Mouse (Mus musculus) liver, postnatal 0 days (tissue): ENCODE results near the gene Tmem44. TPM values are rescaled to one million over a fixed set of nuclear protein-coding genes. Genes with fewer than 3 reads are reported as not detected.

ENCODE experiments used
- ATAC-seq: fragments of 200-750 bp; cut with Nextera tagmentation; 2 replicates; pipeline ENCODE4 v1.8.0; 2017; ENCODE audit warnings: mild to moderate bottlenecking, moderate library complexity
- DNase-seq: peaks from one replicate; pipeline ENCODE4 v3.0.0-alpha.2; 2016
- H3K27ac ChIP-seq: fragments of 300-500 bp; sonication (generic); 2 replicates; pipeline ENCODE4 v1.5.1; 2014; ENCODE audit warnings: antibody characterized with exemption, moderate library complexity, mild to moderate bottlenecking, low read depth
- H3K27me3 ChIP-seq: fragments of 300-500 bp; sonication (generic); 2 replicates; pipeline ENCODE4 v1.6.1; 2014; ENCODE audit warnings: low read length, control low read depth, mixed read lengths; ENCODE audit not compliant: insufficient read depth
- H3K36me3 ChIP-seq: fragments of 300-500 bp; sonication (generic); replicated peaks from 2 replicates; pipeline ENCODE4 v1.6.1; 2014; ENCODE audit warnings: mild to moderate bottlenecking, control low read depth, low read length, moderate library complexity, mixed read lengths; ENCODE audit not compliant: insufficient read depth
- H3K4me1 ChIP-seq: fragments of 300-500 bp; sonication (generic); 2 replicates; pipeline ENCODE4 v1.6.1; 2014; ENCODE audit warnings: antibody characterized with exemption, mild to moderate bottlenecking, control low read depth; ENCODE audit not compliant: insufficient read depth
- H3K4me2 ChIP-seq: fragments of 300-500 bp; sonication (generic); 2 replicates; pipeline ENCODE4 v1.6.1; 2014; ENCODE audit warnings: low read depth, mild to moderate bottlenecking, low read length, moderate library complexity, mixed read lengths
- H3K4me3 ChIP-seq: fragments of 300-500 bp; sonication (generic); 2 replicates; pipeline ENCODE4 v1.5.1; 2014; ENCODE audit warnings: low read depth, low read length
- H3K9ac ChIP-seq: fragments of 300-500 bp; sonication (generic); replicated peaks from 2 replicates; pipeline ENCODE4 v1.6.1; 2014; ENCODE audit warnings: mild to moderate bottlenecking, moderate library complexity
- H3K9me3 ChIP-seq: fragments of 300-500 bp; sonication (generic); 2 replicates; pipeline ENCODE4 v1.6.1; 2016; ENCODE audit warnings: mild to moderate bottlenecking, control low read depth, low read length, mixed read lengths
- CTCF ChIP-seq: sonication (generic); IDR thresholded peaks from 2 replicates; pipeline ENCODE4 v1.5.1; 2016; ENCODE audit warnings: antibody characterized with exemption, low read depth
- EP300 ChIP-seq: IDR thresholded peaks from 2 replicates; pipeline ENCODE4 v1.6.1; 2016; ENCODE audit warnings: antibody characterized with exemption, low read depth, mild to moderate bottlenecking
- WGBS: fragments of 180-500 bp; shearing (Covaris S2); extraction: QIAGEN DNeasy Blood & Tissue Kit; methylation state at CpG from one replicate; pipeline ENCODE4 v1.1.7; 2014; ENCODE audit not compliant: insufficient replicate concordance; 5-methylcytosine and 5-hydroxymethylcytosine counted together
- polyA plus RNA-seq: library from polyadenylated mRNA; unstranded; fragments of >200 nt; fragmentation: Nextera tagmentation; extraction: Ambion mirVana; gene quantifications from 2 replicates; pipeline ENCODE4 v1.2.1, GENCODE M21; 2015

Gene Tmem44
- polyA plus RNA-seq, 1 experiment from 2014 or later: 0.73 TPM

DNA sequence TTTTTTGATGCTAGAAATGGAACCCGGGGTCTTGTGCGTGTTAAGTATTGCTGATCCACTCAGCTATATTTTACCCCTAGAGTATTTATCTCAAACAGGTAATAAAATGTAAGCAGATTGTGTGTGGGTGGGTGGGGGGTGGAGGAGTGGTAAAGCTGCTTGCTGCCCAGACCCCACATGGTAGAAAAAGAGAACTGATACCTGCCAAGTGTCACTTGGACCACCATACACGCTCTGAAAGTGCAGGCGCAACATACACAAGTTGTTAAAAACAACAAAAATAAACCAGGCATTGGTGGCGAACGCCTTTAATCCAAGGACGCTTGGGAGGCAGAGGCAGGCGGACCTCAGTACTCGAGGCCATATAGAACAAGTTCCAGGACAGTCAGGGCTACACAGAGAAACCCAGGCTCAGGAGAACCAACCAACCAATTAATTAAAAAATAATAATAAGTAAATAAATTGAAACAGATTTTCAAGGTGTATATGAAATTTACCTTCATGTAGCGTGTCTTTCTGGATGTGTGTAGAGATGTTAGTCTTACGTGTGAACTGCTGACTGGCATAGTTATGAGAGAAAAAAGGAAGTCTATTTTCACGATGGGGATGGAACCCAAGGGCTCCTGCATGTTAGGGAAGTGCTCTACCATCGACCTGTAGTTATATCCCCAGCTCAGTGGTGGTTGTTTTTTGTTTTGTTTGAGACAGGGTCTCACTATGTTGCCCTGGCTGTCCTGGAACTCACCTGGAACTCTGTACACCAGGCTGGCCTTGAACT, 38.9 kb downstream of the Tmem44 start:
- no peak for DNase-seq
- Histone ChIP-seq H3K4me3 (peak overlapping the region; percentile 69), H3K27me3 (no peaks in the 10 kb centered on the region), H3K36me3 (no peaks in the 10 kb centered on the region), H3K4me1 (peaks cover 23% of the 10 kb centered on the region), H3K4me2 (peak overlapping the region; percentile 86), H3K9me3 (no peaks in the 10 kb centered on the region), H3K27ac (peak overlapping the region; percentile 55; the same call in 1 of the 2 replicates), H3K9ac (peak overlapping the region; percentile 80)
- no peak for ATAC-seq
- WGBS: 63% methylated on average over 13 of the region's 13 CpGs
- TF ChIP-seq CTCF (no peak), EP300 (no peak)

DNA sequence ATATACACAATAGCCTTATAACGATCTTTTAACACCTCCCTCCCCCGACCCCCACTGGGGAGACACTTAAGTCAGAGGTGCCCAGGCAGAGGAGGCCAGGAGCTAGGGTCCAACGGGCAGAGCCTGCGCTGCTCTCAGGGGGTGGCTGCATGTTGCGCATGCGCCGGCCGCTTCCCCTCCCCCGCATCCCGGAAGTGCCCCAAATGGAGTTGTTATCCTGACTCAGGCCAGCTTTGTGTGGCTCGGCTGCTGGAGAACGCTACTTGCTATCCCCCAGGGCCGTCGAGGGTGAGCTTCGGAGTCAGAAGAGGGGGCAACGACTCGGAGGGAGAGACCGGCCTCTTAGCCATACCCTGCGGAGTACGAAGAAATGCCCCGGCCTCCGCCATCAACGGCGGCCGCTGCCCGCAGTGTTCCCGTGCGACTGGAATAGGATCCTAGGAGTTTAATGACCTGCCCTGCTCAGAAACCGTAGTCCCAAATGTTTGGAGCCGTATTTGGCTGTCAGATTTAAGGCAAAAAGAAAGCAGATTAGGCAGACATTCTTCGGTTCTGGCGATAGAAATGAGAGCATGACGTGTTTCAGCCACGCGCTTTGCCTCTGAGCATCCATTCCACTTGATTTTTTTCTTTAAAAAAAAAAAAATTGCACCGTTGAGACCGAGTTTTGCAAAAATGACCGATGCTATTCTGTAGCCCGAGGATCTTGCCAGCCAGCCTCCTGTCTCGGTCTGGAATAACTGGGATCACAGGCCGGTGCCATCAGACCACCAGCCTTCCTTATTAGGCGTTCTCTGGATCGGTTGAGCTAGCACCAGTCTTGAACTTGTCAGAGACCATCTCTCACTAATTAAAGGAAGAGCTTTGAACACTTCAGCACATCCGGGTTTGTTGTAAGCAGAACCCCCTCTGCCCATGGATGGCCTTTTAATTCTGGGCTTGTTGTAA, 39.9 kb downstream of the Tmem44 start:
- peak overlapping the region; percentile 69 for H3K4me3 ChIP-seq
- 4% methylated on average over 44 of the region's 44 CpGs for WGBS
- TF ChIP-seq CTCF (no peak), EP300 (no peak)
- peak; percentile 92 for DNase-seq
- peak overlapping the region; percentile 86 for H3K4me2 ChIP-seq
- peaks cover 23% of the 10 kb centered on the region for H3K4me1 ChIP-seq
- peak overlapping the region; percentile 93 for H3K27ac ChIP-seq
- no peaks in the 10 kb centered on the region for H3K36me3 ChIP-seq
- no peaks in the 10 kb centered on the region for H3K9me3 ChIP-seq
- H3K9ac ChIP-seq: peak overlapping the region; percentile 80
- no peaks in the 10 kb centered on the region for H3K27me3 ChIP-seq
- ATAC-seq: peak; percentile 89

GRCm38 (mm10) chr16:30510091-30510490, 40.6 kb downstream of the Tmem44 start:
- Histone ChIP-seq H3K36me3 (no peaks in the 10 kb centered on the region), H3K9me3 (no peaks in the 10 kb centered on the region), H3K27ac (peak overlapping the region; percentile 93), H3K4me3 (peak overlapping the region; percentile 69), H3K9ac (peak overlapping the region; percentile 80), H3K27me3 (no peaks in the 10 kb centered on the region), H3K4me2 (peak overlapping the region; percentile 86), H3K4me1 (peaks cover 23% of the 10 kb centered on the region)
- DNase-seq (no peak), ATAC-seq (no peak; the same call in 1 of the 2 replicates)
- TF ChIP-seq EP300: no peak
- WGBS: 35% methylated on average over 9 of the region's 9 CpGs

- ATAC-seq: peak; percentile 19; the same call in 1 of the 2 replicates
- Histone ChIP-seq H3K27ac (no peak overlapping the region), H3K9ac (no peak overlapping the region), H3K9me3 (no peaks in the 10 kb centered on the region), H3K4me1 (peaks cover 23% of the 10 kb centered on the region), H3K36me3 (no peaks in the 10 kb centered on the region), H3K4me2 (no peak overlapping the region), H3K4me3 (no peak overlapping the region), H3K27me3 (no peaks in the 10 kb centered on the region)
- 57% methylated on average over 12 of the region's 12 CpGs for WGBS
- DNase-seq: no peak
- TF ChIP-seq EP300 (peak; percentile 36; the same call in 1 of the 2 replicates), CTCF (no peak)
Measured at GRCm38 (mm10) chr16:30509340-30509739, 41.3 kb downstream of the Tmem44 start.

- H3K4me3 ChIP-seq: no peak overlapping the region
- ATAC-seq: no peak
- H3K27me3 ChIP-seq: no peaks in the 10 kb centered on the region
- TF ChIP-seq EP300 (no peak), CTCF (no peak)
- no peak overlapping the region for H3K27ac ChIP-seq
- H3K36me3 ChIP-seq: no peaks in the 10 kb centered on the region
- no peak for DNase-seq
- no peaks in the 10 kb centered on the region for H3K9me3 ChIP-seq
- 84% methylated on average over 9 of the region's 9 CpGs for WGBS
- peaks cover 25% of the 10 kb centered on the region for H3K4me1 ChIP-seq
- H3K4me2 ChIP-seq: no peak overlapping the region
- H3K9ac ChIP-seq: no peak overlapping the region
Measured at GRCm38 (mm10) chr16:30508738-30509137, 41.9 kb downstream of the Tmem44 start.

DNA sequence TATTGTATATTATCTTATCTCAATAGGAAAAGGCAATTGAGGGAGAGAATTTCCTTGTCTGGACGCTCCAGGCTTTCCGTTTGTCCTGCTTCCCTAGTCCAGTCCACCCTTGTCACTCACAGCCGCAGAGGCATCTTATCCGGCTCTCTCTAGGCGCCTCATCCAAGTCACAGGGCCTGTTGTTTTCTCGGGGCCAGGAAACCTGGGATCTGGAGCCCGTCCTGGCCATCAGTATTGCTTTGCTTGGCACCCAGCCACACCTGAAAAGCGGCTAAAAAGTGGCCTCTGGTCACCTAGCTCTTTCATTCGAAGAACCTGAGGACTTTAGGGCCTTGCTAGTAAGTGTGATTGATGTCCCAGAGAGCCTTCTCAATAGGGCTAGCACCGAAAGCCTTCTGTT, 43.5 kb downstream of the Tmem44 start:
- peaks cover 26% of the 10 kb centered on the region for H3K4me1 ChIP-seq
- no peaks in the 10 kb centered on the region for H3K27me3 ChIP-seq
- WGBS: 70% methylated on average over 10 of the region's 10 CpGs
- TF ChIP-seq CTCF: no peak
- no peak for TF ChIP-seq EP300
- ATAC-seq (no peak), DNase-seq (no peak)
- no peak overlapping the region for H3K9ac ChIP-seq
- H3K9me3 ChIP-seq: no peaks in the 10 kb centered on the region
- H3K36me3 ChIP-seq: no peaks in the 10 kb centered on the region
- no peak overlapping the region for H3K4me3 ChIP-seq
- H3K4me2 ChIP-seq: no peak overlapping the region
- H3K27ac ChIP-seq: no peak overlapping the region
